Mouse (Mus musculus): ENCODE results near the gene Gm1140. TPM values are rescaled to one million over a fixed set of nuclear protein-coding genes. Genes with fewer than 3 reads are reported as not detected.
"Not testable (repeated sequence)": the region's sequence is repeated elsewhere in the genome, so short reads cannot be mapped to it uniquely, and the experiment has no call there.

Gm1140 gene
- polyA plus RNA-seq (2017; shearing (Covaris generic)): not detected

DNA sequence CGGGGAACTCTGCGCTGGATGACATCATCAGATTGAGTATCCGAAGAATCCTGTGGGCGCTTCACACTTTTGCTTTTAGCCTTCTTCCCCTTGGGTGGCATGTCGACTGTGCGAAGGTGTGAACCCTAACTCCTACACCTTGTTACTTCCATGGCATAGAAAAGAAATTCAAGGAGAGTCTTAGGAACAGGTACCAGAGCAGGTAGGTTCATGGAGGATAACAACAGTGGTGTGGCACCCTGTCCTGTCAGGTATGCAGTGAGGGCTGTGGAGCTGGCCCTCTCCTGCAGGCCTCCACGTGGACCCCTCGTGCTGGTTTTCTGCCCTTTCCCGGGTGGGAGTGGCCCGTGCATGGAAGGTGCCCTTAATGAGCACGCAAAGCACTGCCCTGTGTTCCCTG, at the start of gene Gm1140:
TSS of gene Gm1140 (minus strand) at position 101 of the 400 bp plus-strand sequence.
- ATAC-seq: not testable (repeated sequence)

DNA sequence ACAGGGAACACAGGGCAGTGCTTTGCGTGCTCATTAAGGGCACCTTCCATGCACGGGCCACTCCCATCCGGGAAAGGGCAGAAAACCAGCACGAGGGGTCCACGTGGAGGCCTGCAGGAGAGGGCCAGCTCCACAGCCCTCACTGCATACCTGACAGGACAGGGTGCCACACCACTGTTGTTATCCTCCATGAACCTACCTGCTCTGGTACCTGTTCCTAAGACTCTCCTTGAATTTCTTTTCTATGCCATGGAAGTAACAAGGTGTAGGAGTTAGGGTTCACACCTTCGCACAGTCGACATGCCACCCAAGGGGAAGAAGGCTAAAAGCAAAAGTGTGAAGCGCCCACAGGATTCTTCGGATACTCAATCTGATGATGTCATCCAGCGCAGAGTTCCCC, 2.0 kb upstream of the Gm1140 start, which contains the start of gene Gm14692:
TSS of gene Gm14692 (plus strand) at position 301 of the 400 bp plus-strand sequence.
- ATAC-seq: not testable (repeated sequence)

Other genes starting within 250 kb of the Gm1140 start
- gene Gm14692, start 2.1 kb upstream of the Gm1140 start, polyA plus RNA-seq (2017; shearing (Covaris generic)): not detected
- not detected for gene 4933436I01Rik, start 227.9 kb upstream of the Gm1140 start, polyA plus RNA-seq (2017; shearing (Covaris generic))